In genomic region chr6:124918331-124918690, GRCm38 (mm10) we compare ENCODE assay signal across 8 mouse cellular contexts. TPM values are rescaled to one million over a fixed set of nuclear protein-coding genes. Genes with fewer than 3 reads are reported as not detected.
DNase-seq lines count a peak whose midpoint lies in the region; ATAC-seq and TF ChIP-seq lines count a peak whose summit lies in the region.

No protein-coding gene starts in this region.

- H3K4me3 ChIP-seq in heart, embryonic 16.5 days (ENCODE audit: low read length), result peak overlapping the region; percentile 92
- peak overlapping the region; percentile 49 to 75 for H3K4me3 ChIP-seq in MEL (ENCODE audit: control insufficient read depth in 1 of 2, insufficient read depth in 1 of 2, low read depth in 2 of 2, low read length in 2 of 2)
- peak overlapping the region; percentile 98 for H3K4me3 ChIP-seq in hindbrain, embryonic 12.5 days
- peak overlapping the region; percentile 99 for H3K4me3 ChIP-seq in midbrain, embryonic 12.5 days

- TF ChIP-seq RAD21 in MEL (IDR thresholded peaks at IDR 0.05; ENCODE audit: low read depth, low read length), result no peak

- H3K27ac ChIP-seq in heart, embryonic 16.5 days (ENCODE audit: low read length), result peak overlapping the region; percentile 100
- H3K27ac ChIP-seq in MEL (ENCODE audit: control insufficient read depth, low read depth, low read length), result no peak overlapping the region
- peak overlapping the region; percentile 100 for H3K27ac ChIP-seq in hindbrain, embryonic 12.5 days
- peak overlapping the region; percentile 100 for H3K27ac ChIP-seq in midbrain, embryonic 12.5 days (replicated peaks)

- peak overlapping the region; percentile 66 for H3K4me2 ChIP-seq in heart, embryonic 16.5 days (ENCODE audit: low read depth, low read length)
- peak overlapping the region; percentile 100 for H3K4me2 ChIP-seq in hindbrain, embryonic 12.5 days (replicated peaks)
- H3K4me2 ChIP-seq in midbrain, embryonic 12.5 days (replicated peaks), result peak overlapping the region; percentile 98

- ATAC-seq in heart, embryonic 16.5 days (replicated peaks; ENCODE audit: extremely low read depth, insufficient read depth, low FRiP score), result no peak
- ATAC-seq in hindbrain, embryonic 12.5 days (ENCODE audit: low FRiP score), result no peak
- no peak for ATAC-seq in midbrain, embryonic 12.5 days (ENCODE audit: low FRiP score, low read depth)

- no peaks in the 10 kb centered on the region for H3K9me3 ChIP-seq in heart, embryonic 16.5 days (replicated peaks; ENCODE audit: control insufficient read depth, low read length)
- no peaks in the 10 kb centered on the region for H3K9me3 ChIP-seq in MEL (replicated peaks; ENCODE audit: insufficient read depth, low read length)
- no peaks in the 10 kb centered on the region for H3K9me3 ChIP-seq in hindbrain, embryonic 12.5 days (replicated peaks)
- H3K9me3 ChIP-seq in midbrain, embryonic 12.5 days, result no peaks in the 10 kb centered on the region

- peaks cover 6% of the 10 kb centered on the region; the same call in 1 of the 2 replicates for H3K79me2 ChIP-seq in MEL (ENCODE audit: control insufficient read depth, insufficient read depth, low read length, poor library complexity)

- TF ChIP-seq CTCF in MEL (IDR thresholded peaks at IDR 0.05 in 2 of 3, conservative IDR thresholded peaks at IDR 0.05 in 1 of 3; ENCODE audit: control insufficient read depth in 1 of 3, insufficient read depth in 1 of 3, low read depth in 2 of 3, low read length in 3 of 3, poor library complexity in 1 of 3, severe bottlenecking in 1 of 3), result no peak

- no peak for TF ChIP-seq EP300 in MEL (IDR thresholded peaks at IDR 0.05; ENCODE audit: low read depth in 1 of 2, low read length in 2 of 2)

- H3K36me3 ChIP-seq in heart, embryonic 16.5 days (ENCODE audit: control insufficient read depth, insufficient read depth), result peaks cover 16% of the 10 kb centered on the region
- H3K36me3 ChIP-seq in MEL (ENCODE audit: control insufficient read depth in 1 of 2, insufficient read depth in 2 of 2, low read length in 2 of 2), result peaks cover 0 to 37% of the 10 kb centered on the region in 2 experiments; a peak in 2 of 4 replicates
- H3K36me3 ChIP-seq in hindbrain, embryonic 12.5 days, result peaks cover 16% of the 10 kb centered on the region
- peaks cover 18% of the 10 kb centered on the region for H3K36me3 ChIP-seq in midbrain, embryonic 12.5 days

- TF ChIP-seq POLR2A in MEL (IDR thresholded peaks at IDR 0.05; ENCODE audit: control insufficient read depth in 1 of 2, insufficient read depth in 1 of 2, low read depth in 1 of 2, low read length in 2 of 2, poor library complexity in 1 of 2), result no peak

- H3K9ac ChIP-seq in heart, embryonic 16.5 days (ENCODE audit: low read length), result peak overlapping the region; percentile 100
- H3K9ac ChIP-seq in MEL (ENCODE audit: control insufficient read depth, low read depth, low read length, poor library complexity, severe bottlenecking), result peak overlapping the region; percentile 94
- H3K9ac ChIP-seq in hindbrain, embryonic 12.5 days, result peak overlapping the region; percentile 100
- peak overlapping the region; percentile 99 for H3K9ac ChIP-seq in midbrain, embryonic 12.5 days (replicated peaks)

- WGBS in heart, embryonic 16.5 days, result 12% methylated on average over 7 of the region's 7 CpGs
- 12% methylated on average over 7 of the region's 7 CpGs for WGBS in hindbrain, embryonic 12.5 days
- WGBS in midbrain, embryonic 12.5 days, result 8% methylated on average over 7 of the region's 7 CpGs

- H3K4me1 ChIP-seq in heart, embryonic 16.5 days (ENCODE audit: control insufficient read depth, insufficient read depth, low read length), result peaks cover 51% of the 10 kb centered on the region
- H3K4me1 ChIP-seq in MEL (ENCODE audit: control insufficient read depth in 1 of 2, insufficient read depth in 2 of 2, low read length in 2 of 2), result peaks cover 27 to 50% of the 10 kb centered on the region in 2 experiments
- H3K4me1 ChIP-seq in hindbrain, embryonic 12.5 days, result peaks cover 55% of the 10 kb centered on the region
- peaks cover 66% of the 10 kb centered on the region for H3K4me1 ChIP-seq in midbrain, embryonic 12.5 days

- no peaks in the 10 kb centered on the region for H3K27me3 ChIP-seq in heart, embryonic 16.5 days (ENCODE audit: control insufficient read depth, insufficient read depth, low read length)
- H3K27me3 ChIP-seq in MEL (ENCODE audit: control insufficient read depth in 1 of 2, insufficient read depth in 2 of 2, low read length in 2 of 2), result no peaks in the 10 kb centered on the region
- H3K27me3 ChIP-seq in hindbrain, embryonic 12.5 days, result no peaks in the 10 kb centered on the region
- H3K27me3 ChIP-seq in midbrain, embryonic 12.5 days, result no peaks in the 10 kb centered on the region; the same call in 1 of the 2 replicates

- no peak for DNase-seq in heart, postnatal 10 days
- no peak for DNase-seq in MEL (ENCODE audit: low read depth, low spot score)
- no peak for DNase-seq in layer of hippocampus, adult 11-12 months (ENCODE audit: low spot score)
- DNase-seq in frontal cortex, postnatal 10 days (ENCODE audit: low spot score in 2 of 2), result no peak
- no peak for DNase-seq in urinary bladder, adult 2 months (ENCODE audit: low spot score)

- intact Hi-C loops in heart, postnatal 10 days (cut with DNase I), result loop anchor here (5.0 kb wide), 1 partner anchor 61 kb away; the partner anchor contains the start of gene P3h3

TF ChIP-seq in MEL, 35 proteins besides CTCF, POLR2A, EP300 and RAD21 (continues in another document):
- TF ChIP-seq TBP (IDR thresholded peaks at IDR 0.05; ENCODE audit: low read depth, low read length) (no peak), USF2 (IDR thresholded peaks at IDR 0.05; ENCODE audit: borderline replicate concordance in 1 of 2, insufficient read depth in 1 of 2, low read depth in 1 of 2, low read length in 2 of 2) (no peak), MAZ (IDR thresholded peaks at IDR 0.05; ENCODE audit: low read depth, low read length) (no peak), ELF1 (IDR thresholded peaks at IDR 0.05; ENCODE audit: low read depth, low read length) (no peak), NELFE (IDR thresholded peaks at IDR 0.05; ENCODE audit: low read depth, low read length) (no peak), SIN3A (IDR thresholded peaks at IDR 0.05; ENCODE audit: low read length) (no peak), RCOR1 (IDR thresholded peaks at IDR 0.05; ENCODE audit: low read depth, low read length) (no peak), TAL1 (IDR thresholded peaks at IDR 0.05; ENCODE audit: low read length) (no peak)

RNA-seq across cellular contexts. Expression of gene Ptms, which starts 1.6 kb away (rescaled TPM):
- 203 and 265 TPM in 2 replicates for polyA plus RNA-seq in heart, embryonic 16.5 days (2015; fragmentation: Nextera tagmentation; extraction: Ambion mirVana)
- 100 to 1,000 TPM; 516 to 532 TPM for total RNA-seq in heart, postnatal 10 days (2021)
- total RNA-seq in MEL (2012; rRNA removed), result 19.8 and 31.8 TPM in 2 replicates
- 100 to 1,000 TPM in 1 of 2 experiments, not detected in 1; 177 TPM for polyA plus RNA-seq in MEL (2012; ENCODE audit: insufficient read depth in 1 of 2, insufficient read length in 2 of 2, low read depth in 1 of 2, low replicate concordance in 2 of 2, missing spikeins in 1 of 2)
- 637 and 707 TPM in 2 replicates for polyA plus RNA-seq in hindbrain, embryonic 12.5 days (2016; fragmentation: Nextera tagmentation; extraction: Ambion mirVana)
- polyA plus RNA-seq in midbrain, embryonic 12.5 days (2016; fragmentation: Nextera tagmentation; extraction: Ambion mirVana), result 525 and 672 TPM in 2 replicates
- polyA plus RNA-seq in urinary bladder, adult 2 months (2012; rRNA removed), result 807 and 1,011 TPM in 2 replicates

RNA-seq across cellular contexts. Expression of gene Lag3, which starts 6.8 kb away (rescaled TPM):
- polyA plus RNA-seq in heart, embryonic 16.5 days (2015; fragmentation: Nextera tagmentation; extraction: Ambion mirVana), result 1.1 and 1.7 TPM in 2 replicates
- total RNA-seq in heart, postnatal 10 days (2021), result under 1 TPM; 0.72 to 0.84 TPM
- total RNA-seq in MEL (2012; rRNA removed), result 0.16 and 0.35 TPM in 2 replicates
- polyA plus RNA-seq in MEL (2012; ENCODE audit: insufficient read depth in 1 of 2, insufficient read length in 2 of 2, low read depth in 1 of 2, low replicate concordance in 2 of 2, missing spikeins in 1 of 2), result 1 to 10 TPM in 1 of 2 experiments, not detected in 1; 1.3 TPM
- polyA plus RNA-seq in hindbrain, embryonic 12.5 days (2016; fragmentation: Nextera tagmentation; extraction: Ambion mirVana), result 1.9 and 2.1 TPM in 2 replicates
- polyA plus RNA-seq in midbrain, embryonic 12.5 days (2016; fragmentation: Nextera tagmentation; extraction: Ambion mirVana), result 1.9 and 3.1 TPM in 2 replicates
- 1.3 and 1.9 TPM in 2 replicates for polyA plus RNA-seq in urinary bladder, adult 2 months (2012; rRNA removed)

RNA-seq across cellular contexts. Expression of gene Mlf2, which starts 12.9 kb away (rescaled TPM):
- polyA plus RNA-seq in heart, embryonic 16.5 days (2015; fragmentation: Nextera tagmentation; extraction: Ambion mirVana), result 387 and 398 TPM in 2 replicates
- total RNA-seq in heart, postnatal 10 days (2021), result 100 to 1,000 TPM; 231 to 236 TPM
- 133 and 154 TPM in 2 replicates for total RNA-seq in MEL (2012; rRNA removed)
- 100 to 1,000 TPM in 1 of 2 experiments, not detected in 1; 340 TPM for polyA plus RNA-seq in MEL (2012; ENCODE audit: insufficient read depth in 1 of 2, insufficient read length in 2 of 2, low read depth in 1 of 2, low replicate concordance in 2 of 2, missing spikeins in 1 of 2)
- 462 and 488 TPM in 2 replicates for polyA plus RNA-seq in hindbrain, embryonic 12.5 days (2016; fragmentation: Nextera tagmentation; extraction: Ambion mirVana)
- polyA plus RNA-seq in midbrain, embryonic 12.5 days (2016; fragmentation: Nextera tagmentation; extraction: Ambion mirVana), result 452 and 459 TPM in 2 replicates
- polyA plus RNA-seq in urinary bladder, adult 2 months (2012; rRNA removed), result 273 and 291 TPM in 2 replicates

RNA-seq across cellular contexts. Expression of gene Cd4, which starts 30.3 kb away (rescaled TPM):
- 0.25 and 2.1 TPM in 2 replicates for polyA plus RNA-seq in heart, embryonic 16.5 days (2015; fragmentation: Nextera tagmentation; extraction: Ambion mirVana)
- 1 to 10 TPM; 1.2 to 2.1 TPM for total RNA-seq in heart, postnatal 10 days (2021)
- not detected in 2 replicates for total RNA-seq in MEL (2012; rRNA removed)
- polyA plus RNA-seq in MEL (2012; ENCODE audit: insufficient read depth in 1 of 2, insufficient read length in 2 of 2, low read depth in 1 of 2, low replicate concordance in 2 of 2, missing spikeins in 1 of 2), result not detected
- 0.06 TPM in 1 of 2 replicates, not detected in the other for polyA plus RNA-seq in hindbrain, embryonic 12.5 days (2016; fragmentation: Nextera tagmentation; extraction: Ambion mirVana)
- polyA plus RNA-seq in midbrain, embryonic 12.5 days (2016; fragmentation: Nextera tagmentation; extraction: Ambion mirVana), result 0.20 TPM in 1 of 2 replicates, not detected in the other
- 1.3 and 2.1 TPM in 2 replicates for polyA plus RNA-seq in urinary bladder, adult 2 months (2012; rRNA removed)

RNA-seq across cellular contexts. Expression of gene Cops7a, which starts 47.0 kb away (rescaled TPM):
- polyA plus RNA-seq in heart, embryonic 16.5 days (2015; fragmentation: Nextera tagmentation; extraction: Ambion mirVana), result 141 and 145 TPM in 2 replicates
- 100 to 1,000 TPM; 102 to 108 TPM for total RNA-seq in heart, postnatal 10 days (2021)
- 75.1 and 85.0 TPM in 2 replicates for total RNA-seq in MEL (2012; rRNA removed)
- 100 to 1,000 TPM in 1 of 2 experiments, not detected in 1; 150 TPM for polyA plus RNA-seq in MEL (2012; ENCODE audit: insufficient read depth in 1 of 2, insufficient read length in 2 of 2, low read depth in 1 of 2, low replicate concordance in 2 of 2, missing spikeins in 1 of 2)
- polyA plus RNA-seq in hindbrain, embryonic 12.5 days (2016; fragmentation: Nextera tagmentation; extraction: Ambion mirVana), result 99.5 and 101 TPM in 2 replicates
- polyA plus RNA-seq in midbrain, embryonic 12.5 days (2016; fragmentation: Nextera tagmentation; extraction: Ambion mirVana), result 100 and 105 TPM in 2 replicates
- 162 and 183 TPM in 2 replicates for polyA plus RNA-seq in urinary bladder, adult 2 months (2012; rRNA removed)
